Mouse (Mus musculus): ENCODE results near the gene Olfr463.

DNA sequence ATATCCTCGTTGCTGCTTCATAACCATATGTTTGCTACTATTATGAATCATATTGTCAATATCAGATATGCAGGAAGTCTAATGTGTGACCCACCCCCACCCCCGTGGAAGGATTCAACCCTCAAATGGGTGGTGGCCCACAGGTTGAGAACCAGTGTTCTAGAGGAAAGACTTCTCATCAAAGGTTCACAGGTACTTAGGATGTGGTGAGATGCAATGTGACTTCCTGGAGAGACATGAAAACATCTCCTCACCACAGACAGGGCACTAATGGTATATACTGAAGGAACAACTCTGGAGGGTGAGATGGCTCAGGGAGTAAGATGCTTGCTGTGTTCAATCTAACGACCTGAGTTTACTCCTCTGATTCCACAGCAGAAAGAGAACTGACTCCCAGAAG is 38.3 kb upstream of the Olfr463 start:
- TF ChIP-seq CTCF (conservative IDR thresholded peaks at IDR 0.05 in 1 of 2, IDR thresholded peaks at IDR 0.05 in 1 of 2; ENCODE audit: low read depth in 2 of 2, low read length in 2 of 2): no peak
- TF ChIP-seq POLR2A (IDR thresholded peaks at IDR 0.05; ENCODE audit: low read depth, low read length): no peak
- TF ChIP-seq USF2 (conservative IDR thresholded peaks at IDR 0.05; ENCODE audit: low read depth, low read length): no peak
- no peak for TF ChIP-seq MYC (IDR thresholded peaks at IDR 0.05; ENCODE audit: low read depth, low read length)
- no peak for TF ChIP-seq ZKSCAN1 (IDR thresholded peaks at IDR 0.05; ENCODE audit: borderline replicate concordance, low read depth, low read length)
- no peak for TF ChIP-seq ELF1 (IDR thresholded peaks at IDR 0.05; ENCODE audit: low read depth, low read length)
- TF ChIP-seq PAX5 (IDR thresholded peaks at IDR 0.05; ENCODE audit: low read length): no peak
- TF ChIP-seq POLR2AphosphoS2 (IDR thresholded peaks at IDR 0.05; ENCODE audit: low read depth, low read length): no peak
- TF ChIP-seq ZC3H11A (IDR thresholded peaks at IDR 0.05; ENCODE audit: low read depth, low read length): no peak
- no peak for TF ChIP-seq RAD21 (IDR thresholded peaks at IDR 0.05; ENCODE audit: low read depth, low read length)
- no peak for TF ChIP-seq ZNF384 (IDR thresholded peaks at IDR 0.05; ENCODE audit: low read depth, low read length)
- no peak for TF ChIP-seq EP300 (IDR thresholded peaks at IDR 0.05; ENCODE audit: low read length)
- TF ChIP-seq E2F4 (IDR thresholded peaks at IDR 0.05; ENCODE audit: insufficient replicate concordance, low read depth, low read length): no peak
- TF ChIP-seq USF1 (IDR thresholded peaks at IDR 0.05; ENCODE audit: low read depth, low read length): no peak

All from CH12.LX (cell line).